Mouse (Mus musculus) embryonic fibroblast, embryonic 13.5 days (primary cell): ENCODE results near the gene Ppfibp1. TPM values are rescaled to one million over a fixed set of nuclear protein-coding genes. Genes with fewer than 3 reads are reported as not detected.

Source experiments
- H3K27ac ChIP-seq: 2 replicates; pipeline ENCODE4 v1.5.1; 2012; ENCODE audit warnings: low read length, control low read depth, inconsistent platforms; ENCODE audit not compliant: insufficient read depth
- H3K4me1 ChIP-seq: 2 replicates; pipeline ENCODE4 v1.6.1; 2011; ENCODE audit warnings: low read length; ENCODE audit not compliant: control insufficient read depth, insufficient read depth
- H3K4me3 ChIP-seq: 2 replicates; pipeline ENCODE4 v1.5.1; 2011; ENCODE audit warnings: mild to moderate bottlenecking, control low read depth, low read length; ENCODE audit not compliant: insufficient read depth
- CTCF ChIP-seq: IDR thresholded peaks from 2 replicates; pipeline ENCODE4 v1.5.1; 2011; ENCODE audit warnings: mild to moderate bottlenecking, control low read depth, low read length, moderate library complexity, borderline replicate concordance; ENCODE audit not compliant: insufficient read depth
- POLR2A ChIP-seq: IDR thresholded peaks from 2 replicates; pipeline ENCODE4 v1.6.1; 2011; ENCODE audit warnings: low read depth, mild to moderate bottlenecking, control low read depth, low read length, moderate library complexity
- polyA plus RNA-seq: library from polyadenylated mRNA; stranded (reverse); fragments of >200 nt; gene quantifications from 2 replicates; pipeline ENCODE4 v1.2.4, GENCODE M21; 2011; ENCODE audit warnings: low read depth; ENCODE audit not compliant: missing spikeins, insufficient read length

Ppfibp1 gene
- polyA plus RNA-seq, 1 experiment: 196 TPM

DNA sequence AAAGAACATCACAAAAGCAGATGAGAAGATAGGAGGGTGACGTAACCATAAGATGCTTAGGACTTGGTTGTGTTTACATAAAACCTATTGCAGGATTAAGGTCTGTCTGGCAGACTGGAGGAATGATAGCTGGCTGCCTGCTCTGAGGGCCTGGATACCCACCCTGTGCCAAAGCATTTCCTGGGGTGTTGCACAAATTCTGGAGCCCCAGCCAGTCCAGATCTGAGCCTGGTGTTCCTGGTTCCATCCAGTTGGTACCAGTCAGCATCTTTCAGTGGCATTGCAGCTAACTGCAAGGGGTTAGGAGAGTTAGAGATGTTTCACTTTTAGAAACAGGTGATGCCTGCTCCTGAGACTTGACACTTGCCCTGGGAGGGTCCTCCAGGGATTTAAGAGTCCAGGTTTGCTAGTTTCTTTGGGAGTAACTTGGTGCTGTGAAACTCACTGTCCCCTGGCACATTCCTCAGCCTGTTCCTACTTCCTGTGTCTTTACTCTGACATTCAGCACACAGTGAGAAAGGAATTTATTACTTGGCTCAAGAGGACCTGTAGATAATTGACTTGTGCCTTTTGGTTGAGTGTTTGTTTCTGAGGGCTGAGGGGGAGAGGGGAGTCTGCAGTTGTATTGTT, 90.9 kb downstream of the Ppfibp1 start:
- Histone ChIP-seq H3K4me3 (no peak overlapping the region), H3K4me1 (peaks cover 30% of the 10 kb centered on the region), H3K27ac (peak overlapping the region; percentile 59)
- TF ChIP-seq CTCF (no peak), POLR2A (no peak)

GRCm38 (mm10) chr6:146979953-146980352, 91.7 kb downstream of the Ppfibp1 start:
- TF ChIP-seq POLR2A (no peak), CTCF (no peak)
- H3K27ac ChIP-seq: peak overlapping the region; percentile 59
- no peak overlapping the region for H3K4me3 ChIP-seq
- H3K4me1 ChIP-seq: peaks cover 30% of the 10 kb centered on the region

DNA sequence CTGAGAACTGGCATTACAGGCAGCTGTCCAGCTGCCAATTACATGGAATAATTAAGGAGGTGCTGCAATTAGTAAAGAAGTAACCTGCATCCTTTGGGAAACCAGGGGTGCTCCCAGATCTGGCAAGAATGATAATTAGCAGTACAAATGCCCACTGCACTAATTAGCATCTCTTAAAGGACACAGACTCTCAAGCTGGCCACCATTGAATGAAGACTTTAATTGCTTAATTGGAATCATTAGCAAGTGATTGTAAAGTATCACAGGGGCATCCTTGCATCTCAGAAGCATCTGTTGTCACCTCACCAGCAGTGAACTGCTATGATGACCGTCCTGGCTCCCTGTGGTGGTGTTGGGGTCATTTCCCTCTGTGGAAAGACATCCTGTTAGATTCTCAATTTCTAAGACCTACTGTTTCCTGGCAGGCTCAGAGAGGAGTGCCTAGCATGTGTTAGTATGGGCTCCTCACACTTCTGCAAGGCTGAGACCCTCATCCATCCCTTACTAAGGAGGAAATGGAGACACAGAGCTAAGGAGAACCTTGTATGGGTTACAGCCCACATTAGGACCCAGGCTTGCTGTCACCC, 93.1 kb downstream of the Ppfibp1 start:
- H3K4me3 ChIP-seq: no peak overlapping the region
- TF ChIP-seq POLR2A: no peak
- TF ChIP-seq CTCF: no peak
- no peak overlapping the region for H3K27ac ChIP-seq
- H3K4me1 ChIP-seq: peaks cover 32% of the 10 kb centered on the region

DNA sequence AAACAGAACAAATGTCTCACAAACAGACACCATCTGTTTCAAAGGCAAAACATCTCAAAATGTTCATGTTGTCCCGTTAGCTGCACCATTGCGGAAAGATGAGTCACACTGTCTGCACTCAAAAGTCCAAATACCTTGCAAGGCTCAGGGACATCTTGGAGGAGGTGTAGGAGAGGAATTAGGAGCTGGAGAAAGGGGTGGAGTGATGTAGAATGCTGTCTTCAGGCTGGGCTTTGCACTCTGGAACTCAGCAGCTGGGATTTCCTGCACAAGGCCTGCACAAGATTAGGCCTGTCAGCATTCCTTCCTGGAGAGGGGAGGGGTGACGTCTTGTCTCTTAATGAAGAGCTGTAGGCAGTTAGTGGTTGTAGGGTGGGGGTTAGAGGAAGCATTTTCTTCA, 96.3 kb downstream of the Ppfibp1 start:
- TF ChIP-seq CTCF (no peak), POLR2A (no peak)
- Histone ChIP-seq H3K4me1 (peaks cover 17% of the 10 kb centered on the region), H3K27ac (peak overlapping the region; percentile 77), H3K4me3 (no peak overlapping the region)

GRCm38 (mm10) chr6:146994236-146994635, 105.9 kb downstream of the Ppfibp1 start:
- no peaks in the 10 kb centered on the region for H3K4me1 ChIP-seq
- no peak overlapping the region for H3K27ac ChIP-seq
- TF ChIP-seq POLR2A (no peak), CTCF (no peak)
- H3K4me3 ChIP-seq: no peak overlapping the region

DNA sequence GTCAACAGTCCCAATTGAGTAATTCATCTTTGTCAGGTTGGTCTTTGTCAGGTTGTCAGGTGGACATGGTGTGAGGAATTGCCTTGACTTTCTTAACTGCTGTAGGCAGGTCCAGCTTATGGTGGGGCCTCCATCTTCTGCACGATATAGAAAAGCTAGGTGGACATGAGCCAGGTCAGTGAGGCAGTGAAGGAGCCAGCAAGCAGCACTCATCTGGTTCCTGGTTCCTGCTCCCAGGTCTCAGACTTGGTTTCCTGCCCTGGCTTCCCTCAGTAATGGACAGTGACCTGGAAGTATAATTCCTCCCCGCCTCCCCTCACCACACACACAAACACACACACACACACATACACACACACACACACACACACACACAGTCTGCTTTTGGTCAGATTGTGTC, 107.1 kb downstream of the Ppfibp1 start:
- Histone ChIP-seq H3K27ac (no peak overlapping the region), H3K4me3 (no peak overlapping the region), H3K4me1 (no peaks in the 10 kb centered on the region)
- TF ChIP-seq POLR2A: no peak
- no peak for TF ChIP-seq CTCF

DNA sequence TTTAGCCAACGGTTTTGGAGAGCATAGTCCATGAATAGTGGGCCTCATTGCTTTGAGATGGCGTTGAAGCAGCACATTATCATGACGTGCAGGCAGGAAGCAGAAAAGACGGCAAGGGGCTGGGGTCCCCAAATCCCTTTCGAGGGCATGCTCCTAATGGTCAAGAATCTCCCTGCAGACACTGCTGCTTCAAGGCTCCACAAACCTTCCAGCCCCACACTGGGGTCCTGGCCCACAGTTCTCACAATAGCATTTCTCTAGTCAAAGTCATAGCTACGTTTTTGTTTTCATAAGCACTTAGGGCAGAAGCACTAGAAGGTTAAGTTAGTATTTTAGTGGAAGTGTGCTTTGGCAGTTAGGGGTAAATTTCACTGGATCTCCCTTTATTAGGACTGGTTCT, 107.6 kb downstream of the Ppfibp1 start:
- TF ChIP-seq POLR2A (no peak), CTCF (no peak)
- no peaks in the 10 kb centered on the region for H3K4me1 ChIP-seq
- no peak overlapping the region for H3K4me3 ChIP-seq
- H3K27ac ChIP-seq: no peak overlapping the region

DNA sequence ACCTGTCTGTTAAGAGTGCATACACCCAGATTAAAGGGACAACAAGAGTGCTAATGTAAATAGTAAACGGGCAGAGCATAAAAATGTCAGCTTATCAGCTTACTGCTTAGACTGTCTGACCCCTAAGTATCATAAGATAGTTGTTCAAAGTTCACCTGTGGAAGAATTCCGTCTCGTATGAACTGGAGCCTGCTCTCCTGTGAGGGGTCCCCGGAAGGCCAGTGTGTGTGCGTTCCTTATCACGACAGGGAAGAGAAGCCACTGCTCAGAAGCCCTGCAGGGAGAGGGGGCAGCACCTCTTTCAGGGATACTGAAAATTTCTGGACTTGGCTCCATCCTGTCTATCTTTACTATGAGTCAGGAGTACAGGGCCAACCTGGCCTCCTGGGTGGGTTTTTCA, 108.7 kb downstream of the Ppfibp1 start:
- Histone ChIP-seq H3K4me1 (no peaks in the 10 kb centered on the region), H3K4me3 (no peak overlapping the region), H3K27ac (no peak overlapping the region)
- no peak for TF ChIP-seq POLR2A

DNA sequence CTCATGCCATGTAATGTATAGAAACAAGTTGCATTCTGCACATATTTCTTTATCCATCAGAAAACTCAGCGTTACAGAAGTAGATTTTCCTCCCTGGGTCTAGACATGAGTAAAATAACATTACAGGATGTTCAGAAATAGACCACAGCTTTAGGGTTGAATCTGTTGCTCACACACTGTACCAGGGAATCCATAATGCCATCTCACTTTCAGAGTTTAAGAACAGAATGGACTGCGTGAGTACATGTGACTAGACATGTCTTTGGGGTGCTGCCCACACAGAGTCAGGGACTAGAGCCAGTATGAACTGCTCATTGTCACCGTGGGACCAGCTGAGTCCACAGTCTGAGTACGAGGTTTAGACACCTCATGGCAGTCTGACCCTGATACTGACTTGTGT, 110.4 kb downstream of the Ppfibp1 start:
- no peak overlapping the region for H3K27ac ChIP-seq
- no peaks in the 10 kb centered on the region for H3K4me1 ChIP-seq
- TF ChIP-seq CTCF (no peak), POLR2A (no peak)
- H3K4me3 ChIP-seq: no peak overlapping the region

- Histone ChIP-seq H3K4me1 (no peaks in the 10 kb centered on the region), H3K4me3 (no peak overlapping the region), H3K27ac (no peak overlapping the region)
- TF ChIP-seq POLR2A (no peak), CTCF (no peak)
Measured at GRCm38 (mm10) chr6:146999302-146999701, 111.0 kb downstream of the Ppfibp1 start.
